Mouse (Mus musculus): ENCODE data around the gene Lamtor4. TPM values are rescaled to one million over a fixed set of nuclear protein-coding genes. Genes with fewer than 3 reads are reported as not detected.
"Not testable (repeated sequence)": the region's sequence is repeated elsewhere in the genome, so short reads cannot be mapped to it uniquely, and the experiment has no call there.

Gene Lamtor4
- total RNA-seq (2021): 10 to 100 TPM; 59.2 to 63.4 TPM
- long read RNA-seq, experiment 1, transcript Lamtor4-201 (4 exons, 877 nt): major isoform, 16 of 31 reads
- long read RNA-seq, experiment 1, transcript Lamtor4-202 (3 exons, 980 nt): minor isoform, 15 of 31 reads
- long read RNA-seq, experiment 1, partial matches to known transcripts: 0 of 31 reads
- long read RNA-seq, experiment 1, other reads (novel, unspliced or antisense): 0 of 31 reads
- long read RNA-seq, experiment 2, transcript Lamtor4-201 (4 exons, 877 nt): major isoform, 24 of 34 reads
- long read RNA-seq, experiment 2, transcript Lamtor4-202 (3 exons, 980 nt): minor isoform, 8 of 34 reads
- long read RNA-seq, experiment 2, partial matches to known transcripts: 0 of 34 reads
- long read RNA-seq, experiment 2, other reads (novel, unspliced or antisense): 2 of 34 reads

DNA sequence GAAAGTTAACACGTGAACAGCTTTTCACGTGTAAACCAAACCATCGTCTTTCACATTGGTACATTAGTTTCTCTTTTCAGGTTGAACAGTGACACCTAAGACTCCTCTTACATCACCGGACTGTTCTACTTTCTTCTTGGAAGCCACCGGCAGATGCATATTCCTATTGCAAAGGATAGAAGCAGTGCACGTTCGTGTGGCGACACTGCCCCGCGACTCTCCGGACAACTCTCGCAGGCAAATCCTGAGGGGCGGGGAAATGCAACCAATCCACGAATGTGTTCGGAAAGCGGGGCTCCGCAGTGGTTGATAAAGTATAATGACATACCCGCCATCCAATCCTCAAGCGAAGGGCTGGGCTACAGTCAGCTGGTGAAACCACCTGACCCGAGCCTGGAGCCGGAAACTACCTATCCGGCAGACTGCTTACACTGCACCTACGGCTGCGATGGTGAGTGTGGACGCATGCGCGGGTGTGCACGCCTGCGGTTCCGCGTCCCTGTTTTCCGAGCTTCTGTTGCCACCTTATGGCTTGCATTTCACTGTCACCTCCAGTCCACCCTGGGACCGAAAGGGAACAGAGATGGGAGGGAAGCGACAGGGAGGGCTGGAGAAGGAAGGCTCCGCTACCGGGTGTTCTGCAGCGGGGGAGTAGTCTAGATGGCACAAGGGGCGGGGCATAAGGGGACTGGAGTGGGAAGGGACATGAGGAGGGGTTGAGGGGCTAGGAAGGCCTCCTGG lies at the start of gene Lamtor4:
Lamtor4 (plus strand) TSS at position 130 of the 741 bp plus-strand sequence.
- peak; percentile 88 to 91 for DNase-seq
- intact Hi-C loops (cut with DNase I): loop anchor here (5.0 kb wide), 1 partner anchor 187 kb away; the partner anchor contains the start of gene Zfp157

DNA sequence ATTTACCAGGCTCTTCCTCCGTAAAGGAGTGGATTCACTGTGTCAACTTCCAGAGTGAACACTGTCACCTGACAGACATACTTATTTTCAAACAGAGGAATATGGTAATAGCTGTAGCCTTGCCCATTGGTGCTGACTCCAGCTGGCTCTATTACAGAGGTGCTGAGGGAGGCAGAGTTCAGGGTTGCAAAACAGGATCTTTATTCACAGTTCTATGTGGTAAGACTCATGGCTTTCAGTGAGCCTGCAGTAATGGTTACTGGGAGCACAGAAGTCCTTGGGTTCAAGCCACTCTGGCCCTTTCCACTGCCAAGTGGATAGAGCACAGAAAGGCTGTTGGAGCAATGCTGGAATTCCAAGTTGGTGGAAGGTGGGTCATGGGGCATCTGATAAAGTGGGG lies 48.0 kb upstream of the Lamtor4 start:
- intact Hi-C loops (cut with DNase I): no loop called here
- no peak for DNase-seq

DNA sequence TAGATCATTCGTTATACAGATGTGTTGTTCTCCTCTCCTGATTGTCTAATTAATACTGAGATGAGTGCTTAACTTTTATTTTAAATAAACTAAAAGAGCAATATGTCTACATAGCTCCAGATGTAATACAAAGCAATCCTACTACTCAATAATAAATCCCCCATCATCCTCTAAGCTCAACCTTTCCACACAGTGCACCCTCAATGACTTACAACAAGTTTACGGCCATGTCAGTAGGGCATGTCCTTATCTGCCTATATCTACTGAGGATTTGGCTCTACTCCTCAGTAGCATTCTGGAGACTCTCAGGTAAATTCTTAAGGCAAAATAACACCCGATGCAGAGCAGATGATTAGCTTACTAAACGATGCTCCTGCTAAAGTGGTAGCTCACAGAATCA lies 47.4 kb upstream of the Lamtor4 start:
- intact Hi-C loops (cut with DNase I): no loop called here
- no peak for DNase-seq

DNA sequence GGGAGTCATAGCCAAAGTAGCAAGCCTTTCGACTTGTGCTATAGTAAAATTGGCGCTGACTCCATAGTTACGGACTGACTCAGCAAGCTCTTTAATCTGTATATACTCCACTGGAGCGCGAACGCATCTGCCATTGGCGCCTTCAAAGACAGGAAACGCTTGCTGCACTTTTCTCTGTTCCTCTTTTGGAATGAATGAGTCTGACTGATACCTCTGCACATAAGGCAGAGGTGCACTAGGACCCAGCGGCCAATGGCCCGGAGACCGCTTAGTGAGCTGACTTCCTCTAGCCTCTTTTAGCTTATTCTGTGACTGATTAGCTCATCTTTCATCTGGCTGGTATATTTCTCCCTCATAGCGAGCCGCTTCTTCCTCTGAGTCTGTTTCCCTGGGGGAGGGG lies 38.6 kb upstream of the Lamtor4 start:
- intact Hi-C loops (cut with DNase I); DNase-seq: not testable (repeated sequence)

DNA sequence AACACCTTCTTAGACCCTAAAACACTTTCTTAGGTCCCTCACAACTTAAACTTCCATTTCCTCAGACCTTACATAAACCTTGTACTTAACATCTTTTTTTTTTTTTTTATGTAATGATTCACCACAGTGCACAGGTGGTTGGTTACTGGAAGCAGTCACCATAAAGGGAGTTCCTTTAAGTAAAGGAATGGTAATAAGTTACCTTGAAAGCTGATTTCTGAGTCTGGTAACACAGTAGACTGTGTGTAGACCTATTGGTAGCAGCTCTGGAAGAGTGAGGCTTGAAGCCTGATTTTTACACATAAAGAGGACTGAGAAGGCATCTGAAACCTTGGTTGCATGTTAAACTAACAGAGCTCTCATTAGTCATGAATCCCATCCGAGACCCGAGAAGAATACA lies 35.4 kb upstream of the Lamtor4 start:
- intact Hi-C loops (cut with DNase I): loop anchor here (5.0 kb wide), 1 partner anchor 252 kb away; no protein-coding TSS in a partner anchor
- DNase-seq: no peak

DNA sequence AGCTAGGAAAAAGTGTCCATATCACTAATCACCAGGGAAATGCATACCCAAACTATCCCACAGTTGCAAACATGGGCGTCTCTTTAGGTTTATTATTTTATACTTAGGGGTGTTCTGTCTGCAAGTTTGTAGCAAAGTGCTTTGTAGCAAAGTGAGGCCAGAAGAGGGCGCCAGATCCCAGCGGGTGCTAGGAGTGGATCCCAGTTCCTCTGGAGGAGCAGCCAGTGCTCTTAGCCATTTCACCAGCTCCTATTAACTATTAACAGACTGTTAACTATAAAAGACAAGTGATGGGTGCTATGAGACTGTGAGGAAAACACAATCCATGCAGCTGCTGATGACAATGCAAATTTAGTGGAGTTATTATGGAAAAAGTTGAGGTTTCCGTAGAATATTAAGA lies 33.2 kb upstream of the Lamtor4 start:
- intact Hi-C loops (cut with DNase I): loop anchor here (5.0 kb wide), 1 partner anchor 250 kb away; no protein-coding TSS in a partner anchor
- peak; percentile 84 to 93 for DNase-seq

DNA sequence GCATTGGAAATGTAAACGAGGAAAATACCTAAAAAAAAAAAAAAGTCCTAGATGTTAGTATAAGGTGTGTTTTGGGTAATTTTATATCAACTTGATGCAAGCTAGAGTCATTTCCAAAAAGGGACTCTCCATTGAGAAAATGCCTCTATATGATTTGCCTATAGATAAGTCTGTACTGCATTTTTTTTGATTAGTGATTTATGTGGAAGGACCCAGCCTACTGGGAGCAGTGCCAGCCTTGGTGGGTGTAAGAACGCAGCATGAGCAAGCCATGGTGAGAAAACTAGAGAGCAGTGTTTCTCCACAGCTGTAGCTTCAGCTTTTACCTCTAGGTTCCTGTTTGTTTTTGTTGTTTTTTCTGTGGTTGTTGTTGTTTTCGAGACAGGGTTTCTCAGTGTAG lies 32.0 kb upstream of the Lamtor4 start:
- intact Hi-C loops (cut with DNase I): loop anchor here (5.0 kb wide), 1 partner anchor 249 kb away; no protein-coding TSS in a partner anchor
- DNase-seq: no peak

DNA sequence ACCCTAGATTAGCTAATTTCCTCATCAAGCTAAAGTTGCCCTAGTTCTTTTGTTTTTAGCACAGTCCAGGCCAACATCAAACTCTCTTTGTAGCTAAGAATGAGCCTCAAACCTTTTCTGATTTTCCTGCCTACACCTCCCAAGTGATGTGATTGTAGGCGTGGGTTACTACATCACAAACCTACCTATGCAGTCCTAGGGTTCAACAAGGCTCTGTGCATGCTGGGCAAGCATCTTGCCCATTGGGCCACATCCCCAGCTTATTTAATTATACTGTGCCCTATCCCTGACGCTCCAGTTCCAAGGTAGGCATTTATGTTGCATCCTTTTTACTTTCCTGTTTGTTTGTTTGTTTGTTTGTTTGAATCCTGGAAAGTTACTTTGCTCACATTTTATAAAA lies 29.6 kb upstream of the Lamtor4 start, which contains the start of gene Nxpe5:
Nxpe5 (plus strand) TSS at position 199 of the 400 bp plus-strand sequence.
- no peak for DNase-seq

DNA sequence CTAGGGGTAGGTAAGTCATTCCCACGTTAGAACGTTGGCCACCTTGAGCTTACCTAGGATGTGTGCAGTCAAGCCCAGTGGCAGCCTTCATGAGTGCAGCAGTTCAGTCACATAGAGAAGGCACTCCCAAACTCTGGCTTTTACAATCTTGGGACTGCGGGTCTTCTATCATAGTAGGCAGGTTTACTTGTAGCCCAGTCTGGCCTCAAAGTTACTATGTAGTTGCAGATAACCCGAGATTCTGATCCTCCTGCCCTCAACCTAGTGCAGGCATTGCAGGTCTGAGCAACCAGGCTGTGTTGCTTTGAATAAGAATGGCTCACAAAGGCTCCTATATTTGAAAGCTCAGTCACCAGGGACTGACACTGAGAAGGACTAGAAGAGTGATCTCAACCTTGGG lies 28.8 kb upstream of the Lamtor4 start:
- DNase-seq: no peak
- intact Hi-C loops (cut with DNase I): no loop called here

More for the DNA sequence above, 29.6 kb upstream of the Lamtor4 start, which contains the start of gene Nxpe5:
- intact Hi-C loops (cut with DNase I): no loop called here

DNA sequence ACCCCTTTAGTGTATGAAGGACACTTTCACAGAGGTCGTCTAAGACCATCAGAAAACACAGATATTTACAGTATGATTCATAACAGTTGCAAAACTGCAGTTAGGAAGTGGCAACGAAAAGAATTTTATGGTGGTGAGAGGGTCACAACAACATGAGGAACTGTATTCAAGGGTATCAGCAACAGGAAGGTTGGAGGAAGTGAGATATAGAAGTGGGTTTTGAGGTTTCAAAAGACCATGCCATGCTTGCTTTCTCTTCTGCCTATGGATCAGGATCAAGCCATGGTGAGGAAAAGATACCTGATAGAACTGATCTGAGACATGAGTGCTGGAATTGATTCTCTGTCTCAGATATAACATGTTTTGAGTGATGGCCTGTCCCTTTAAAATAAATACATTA lies 27.9 kb upstream of the Lamtor4 start:
- intact Hi-C loops (cut with DNase I): no loop called here
- no peak for DNase-seq

DNA sequence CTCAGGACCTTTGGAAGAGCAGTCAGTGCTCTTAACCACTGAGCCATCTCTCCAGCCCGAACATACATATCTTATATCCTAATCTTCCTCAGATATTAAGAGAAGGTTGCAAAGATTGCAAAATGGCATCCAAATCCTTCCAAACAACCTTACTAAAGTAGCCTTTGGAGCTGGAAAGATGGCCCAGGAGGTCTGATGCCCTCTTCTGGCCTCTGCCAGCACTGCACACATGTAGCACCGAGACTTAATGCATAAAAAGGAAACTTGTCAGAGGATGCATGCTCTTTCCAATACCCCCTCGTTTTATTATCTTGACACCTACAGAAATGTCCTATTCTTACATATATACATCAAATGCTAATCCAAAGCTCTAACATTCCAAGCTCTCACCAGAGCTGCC lies 27.3 kb upstream of the Lamtor4 start:
- intact Hi-C loops (cut with DNase I): no loop called here
- peak in 1 of 2 experiments; percentile 36 for DNase-seq

DNA sequence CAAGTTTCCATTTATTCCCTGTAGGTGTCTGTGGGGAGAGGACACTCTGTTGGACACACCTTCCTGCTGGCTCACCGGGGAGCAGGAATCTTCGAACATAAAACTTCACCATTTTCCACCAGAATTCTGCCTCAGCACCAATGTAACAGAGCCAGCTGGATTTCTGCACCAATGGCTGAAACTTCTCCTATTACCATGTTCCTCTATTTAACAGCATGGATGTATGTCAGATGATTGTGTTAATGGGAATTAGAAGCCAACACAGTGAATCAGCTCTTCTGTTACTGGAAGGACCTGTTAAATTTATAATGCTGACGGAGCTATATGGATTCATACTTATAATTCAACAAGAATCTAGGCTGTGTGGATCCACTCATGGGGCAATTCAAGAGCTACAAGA lies 25.8 kb upstream of the Lamtor4 start:
- intact Hi-C loops (cut with DNase I): no loop called here
- DNase-seq: no peak

DNA sequence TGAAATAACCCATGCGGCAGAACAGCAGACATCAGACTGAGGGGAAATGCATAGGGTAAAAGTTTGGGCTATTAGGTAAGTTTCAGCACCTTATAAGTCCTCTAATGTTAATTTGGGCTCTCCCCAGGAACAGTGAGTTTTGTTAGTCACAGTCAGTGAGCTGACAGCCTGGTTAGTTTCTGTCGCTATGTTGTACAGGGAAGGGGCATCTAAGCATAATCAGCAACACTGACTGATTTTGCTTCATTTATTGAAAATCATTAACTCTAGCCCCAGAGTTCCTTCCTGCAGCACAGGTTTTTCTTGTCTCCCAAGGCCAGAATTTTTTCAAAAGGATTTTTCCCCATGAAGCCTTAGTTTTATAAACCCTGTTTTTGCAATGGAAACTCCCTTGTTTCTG lies 21.5 kb upstream of the Lamtor4 start:
- no peak for DNase-seq
- intact Hi-C loops (cut with DNase I): no loop called here

DNA sequence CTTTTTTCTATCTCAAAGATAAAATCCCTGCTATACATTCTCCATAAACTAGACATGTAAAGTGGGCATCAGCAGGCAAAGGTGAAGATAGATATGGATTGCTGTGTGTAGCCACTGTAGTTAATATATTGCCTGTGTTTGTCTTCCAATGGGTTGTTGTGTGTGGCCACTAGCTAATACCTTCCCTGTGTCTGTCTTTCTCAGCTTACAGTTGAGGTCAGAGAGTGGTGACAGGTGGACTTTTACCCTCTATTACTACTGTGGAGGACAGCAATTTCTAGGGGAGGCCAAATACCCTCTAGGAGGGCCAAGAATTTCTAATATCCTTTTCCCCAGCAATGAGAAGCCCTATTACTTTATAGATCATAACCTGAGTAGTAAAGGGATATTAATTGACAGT lies 21.1 kb upstream of the Lamtor4 start:
- intact Hi-C loops (cut with DNase I): no loop called here
- no peak for DNase-seq

DNA sequence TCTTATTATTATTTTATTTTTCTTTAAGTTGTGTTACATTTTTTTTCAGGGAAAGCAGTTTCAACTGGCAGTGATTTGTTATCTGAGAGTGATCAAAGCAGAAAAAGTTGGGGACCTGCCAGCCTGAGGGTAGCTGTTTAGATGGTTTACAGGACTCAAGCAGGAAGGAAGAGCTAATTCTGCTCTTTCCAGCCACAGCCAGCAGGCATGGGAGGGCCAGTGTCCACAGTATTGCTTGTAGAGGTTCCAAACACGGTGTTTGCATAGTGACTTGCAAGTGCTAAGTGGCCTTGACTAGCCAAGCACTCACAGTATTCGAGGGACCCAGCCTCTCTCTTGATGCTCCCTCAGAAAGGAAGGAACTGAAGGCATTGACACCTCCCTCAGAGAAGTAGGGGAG lies 13.8 kb upstream of the Lamtor4 start:
- intact Hi-C loops (cut with DNase I): no loop called here
- no peak for DNase-seq

DNA sequence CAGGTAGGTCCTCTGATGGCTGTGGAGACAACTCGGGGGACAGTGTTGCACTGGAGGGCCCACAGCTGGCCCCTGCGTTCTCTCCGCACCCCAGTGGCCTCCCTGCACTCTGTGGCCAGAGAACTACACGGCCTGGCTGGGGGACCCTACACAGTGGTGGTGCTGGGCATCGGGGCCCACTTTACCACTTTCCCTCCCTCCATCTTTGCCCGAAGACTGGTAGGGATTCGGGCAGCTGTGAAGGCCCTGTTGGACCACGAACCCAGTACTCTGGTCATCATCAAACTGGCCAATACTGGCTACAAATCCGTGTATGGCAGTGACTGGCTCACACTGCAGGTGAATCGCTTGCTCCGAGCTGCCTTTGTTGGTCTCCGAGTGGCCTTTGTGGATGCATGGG lies 4.1 kb upstream of the Lamtor4 start:
- intact Hi-C loops (cut with DNase I): loop anchor here (2.0 kb wide), 1 partner anchor 50 kb away; no protein-coding TSS in a partner anchor
- DNase-seq: no peak

DNA sequence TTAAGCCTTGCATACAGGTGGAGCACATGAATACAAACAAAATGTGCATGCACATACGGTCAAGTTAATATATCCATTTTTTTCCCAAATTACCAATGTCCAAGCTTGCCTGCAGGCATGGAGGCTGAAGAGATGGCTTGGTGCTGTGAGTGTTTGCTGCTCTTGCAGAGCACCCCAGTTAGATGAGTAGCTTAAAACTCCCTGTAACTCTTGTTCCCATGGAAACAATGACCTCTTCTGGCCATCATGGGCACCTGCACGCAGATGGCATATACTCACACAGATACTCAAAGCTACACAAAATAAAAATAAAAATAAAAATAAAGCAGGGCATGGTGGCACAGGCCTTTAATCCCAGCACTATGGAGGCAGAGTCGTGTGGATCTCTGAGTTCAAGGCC lies 2.2 kb upstream of the Lamtor4 start:
- intact Hi-C loops (cut with DNase I): no loop called here
- DNase-seq: no peak

DNA sequence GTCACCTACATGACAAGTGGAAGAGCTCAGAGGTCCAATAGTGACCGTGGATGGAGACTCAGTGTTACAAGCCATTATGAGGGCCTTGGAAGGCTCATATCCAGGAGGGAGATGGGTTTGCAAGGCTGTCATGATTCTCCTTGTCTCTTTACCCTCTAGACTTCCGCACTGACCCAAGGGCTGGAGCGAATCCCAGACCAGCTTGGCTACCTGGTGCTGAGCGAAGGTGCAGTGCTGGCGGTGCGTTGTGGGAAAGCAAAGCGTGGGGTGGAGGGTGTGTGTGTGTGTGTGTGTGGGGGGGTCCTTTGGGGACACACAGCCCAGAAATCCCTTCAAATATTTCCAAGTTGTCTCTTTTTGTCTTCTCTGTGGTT lies 799 bp downstream of the Lamtor4 start:
- DNase-seq: no peak
- intact Hi-C loops (cut with DNase I): loop anchor here (5.0 kb wide), 1 partner anchor 186 kb away; the partner anchor contains the start of gene Zfp157

DNA sequence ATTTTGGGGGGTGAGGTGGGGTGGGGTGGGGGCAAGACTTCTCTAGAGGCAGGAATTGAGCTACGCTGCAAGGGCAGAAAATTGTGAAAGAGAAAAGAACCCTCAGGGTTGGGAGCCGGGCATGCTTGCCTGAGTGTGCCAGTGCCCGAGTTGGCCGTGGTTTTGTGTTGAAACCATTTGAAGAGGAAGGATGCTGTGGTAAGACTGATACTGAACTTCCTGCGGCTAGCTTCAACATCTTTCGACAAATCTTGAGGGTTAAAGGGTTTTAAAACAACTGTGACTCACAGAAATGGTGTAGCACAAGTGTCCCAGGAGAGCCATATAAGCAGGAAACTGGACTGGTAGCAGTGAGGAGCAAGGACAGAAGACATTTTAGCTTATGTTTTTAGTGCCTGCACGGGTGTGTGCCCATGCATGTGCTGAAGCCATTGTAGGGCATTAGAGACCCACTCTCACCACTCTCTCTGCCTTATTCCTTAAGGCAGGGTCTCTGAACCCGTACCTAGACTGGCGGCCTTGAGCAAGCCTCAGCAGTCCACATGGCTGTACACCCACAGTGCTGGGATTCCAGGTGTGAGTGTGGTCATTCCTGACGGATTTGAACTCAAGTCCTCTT lies 1.8 kb downstream of the Lamtor4 start:
- intact Hi-C loops (cut with DNase I): loop anchor here (5.0 kb wide), 1 partner anchor 185 kb away; the partner anchor contains the start of gene Zfp157
- no peak for DNase-seq

DNA sequence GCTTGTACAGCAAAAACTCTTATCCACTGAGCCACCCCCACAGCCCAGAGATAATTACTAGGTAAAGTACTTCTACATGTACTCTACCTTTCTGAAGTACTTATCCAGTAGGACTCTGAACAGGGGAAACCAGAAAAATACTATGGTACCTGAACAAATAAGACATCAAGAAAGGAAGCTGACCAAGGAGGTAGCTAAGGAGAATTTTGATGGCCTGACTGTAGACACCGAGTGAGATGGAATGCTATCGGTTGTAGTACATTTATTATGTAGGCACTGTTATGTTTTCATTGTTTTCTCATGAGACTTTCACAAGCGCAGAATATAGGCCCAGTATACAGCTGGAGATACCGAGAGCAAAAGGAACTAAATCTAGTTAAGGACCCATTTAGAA lies 2.3 kb downstream of the Lamtor4 start:
- intact Hi-C loops (cut with DNase I): loop anchor here (5.0 kb wide), 1 partner anchor 185 kb away; the partner anchor contains the start of gene Zfp157
- no peak for DNase-seq

DNA sequence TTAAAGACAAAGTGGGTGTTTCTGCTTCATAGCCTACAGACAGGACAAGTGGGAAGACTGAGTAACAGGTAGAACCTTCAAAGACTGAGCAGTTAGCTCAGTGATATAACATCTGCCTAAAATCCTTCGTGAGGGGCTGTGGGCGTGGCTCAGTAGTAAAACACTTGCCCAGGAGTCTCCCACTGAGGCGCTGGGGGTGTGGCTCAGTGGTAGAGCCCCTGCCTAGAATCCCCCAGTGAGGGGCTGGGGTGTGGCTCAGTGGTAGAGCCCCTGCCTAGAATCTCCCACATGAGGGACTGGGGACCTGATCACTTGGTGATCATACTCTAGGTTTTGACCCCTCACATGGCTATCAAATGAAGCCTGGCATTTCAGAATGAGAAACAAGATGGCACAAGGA lies 2.8 kb downstream of the Lamtor4 start:
- no peak for DNase-seq
- intact Hi-C loops (cut with DNase I): loop anchor here (5.0 kb wide), 1 partner anchor 184 kb away; the partner anchor contains the start of gene Zfp157

All from heart, postnatal 14 days (tissue).